Mouse (Mus musculus): ENCODE results near the gene Zfp362. TPM values are rescaled to one million over a fixed set of nuclear protein-coding genes. Genes with fewer than 3 reads are reported as not detected.

Zfp362 gene
- total and polyA plus RNA-seq, 3 experiments = 9.7 to 70.1 (median 16.1) TPM

- Histone ChIP-seq H3K27ac (ENCODE audit: insufficient read depth, low read depth) (no peak within 1 kb of the TSS), H3K27me3 (replicated peaks) (no peaks in the 10 kb centered on the region), H3K9me3 (replicated peaks; ENCODE audit: low read length) (no peaks in the 10 kb centered on the region), H3K4me2 (ENCODE audit: insufficient read depth, low read depth, poor library complexity, severe bottlenecking) (no peak within 1 kb of the TSS), H3K4me3 (replicated peaks in 1 of 3; ENCODE audit: low read depth in 2 of 3, low read length in 2 of 3, poor library complexity in 1 of 3) (no peak within 1 kb of the TSS), H3K9ac (ENCODE audit: insufficient read depth, low read depth) (no peak within 1 kb of the TSS), H3K79me2 (replicated peaks; ENCODE audit: control insufficient read depth, extremely low read depth, insufficient read depth, poor library complexity, severe bottlenecking) (no peaks in the 10 kb centered on the region), H3K4me1 (ENCODE audit: control insufficient read depth in 1 of 2, insufficient read depth in 2 of 2) (peaks cover 3 to 17% of the 10 kb centered on the region in 2 experiments; a peak in 3 of 4 replicates), H3K36me3 (replicated peaks in 1 of 2; ENCODE audit: control insufficient read depth in 1 of 2, insufficient read depth in 1 of 2, low read length in 1 of 2) (peaks cover 37 to 48% of the 10 kb centered on the region in 2 experiments)
- dilution Hi-C loops (cut with MboI; ENCODE audit: extremely low pct_ligation_motif_present, extremely low pct_unique_long_range_greater_than_20kb, low sequenced_read_pairs) (no loop called here), in situ Hi-C loops (cut with MboI; ENCODE audit: low pct_ligation_motif_present, low pct_unique_long_range_greater_than_20kb, low sequenced_read_pairs) (no loop called here)
- no peak for DNase-seq (ENCODE audit: extremely low read depth)
- no peak for TF ChIP-seq POLR2AphosphoS2 (IDR thresholded peaks at IDR 0.05; ENCODE audit: low read depth, low read length)
- TF ChIP-seq CHD2 (IDR thresholded peaks at IDR 0.05; ENCODE audit: low read length) = no peak
- no peak for TF ChIP-seq MAZ (IDR thresholded peaks at IDR 0.05; ENCODE audit: low read depth, low read length)
- no peak for TF ChIP-seq JUN (IDR thresholded peaks at IDR 0.05; ENCODE audit: insufficient read depth, low read depth, low read length)
- no peak for TF ChIP-seq ZNF384 (IDR thresholded peaks at IDR 0.05; ENCODE audit: low read depth, low read length)
- TF ChIP-seq GABPA (IDR thresholded peaks at IDR 0.05; ENCODE audit: insufficient replicate concordance, low read depth, low read length) = no peak
- no peak for TF ChIP-seq NRF1 (IDR thresholded peaks at IDR 0.05; ENCODE audit: low read depth, low read length)
- no peak for TF ChIP-seq PAX5 (IDR thresholded peaks at IDR 0.05; ENCODE audit: low read length)
- no peak for TF ChIP-seq RAD21 (IDR thresholded peaks at IDR 0.05; ENCODE audit: low read depth, low read length)
- TF ChIP-seq CTCF (conservative IDR thresholded peaks at IDR 0.05 in 1 of 2, IDR thresholded peaks at IDR 0.05 in 1 of 2; ENCODE audit: low read depth in 2 of 2, low read length in 2 of 2) = no peak
- TF ChIP-seq USF2 (conservative IDR thresholded peaks at IDR 0.05; ENCODE audit: low read depth, low read length) = no peak
- no peak for TF ChIP-seq POLR2A (IDR thresholded peaks at IDR 0.05; ENCODE audit: low read depth, low read length)
- TF ChIP-seq IRF4 (IDR thresholded peaks at IDR 0.05; ENCODE audit: low read depth, low read length) = no peak
- no peak for TF ChIP-seq SMC3 (IDR thresholded peaks at IDR 0.05; ENCODE audit: low read depth, low read length)
- no peak for TF ChIP-seq KAT2A (IDR thresholded peaks at IDR 0.05; ENCODE audit: insufficient replicate concordance, low read length)
- no peak for TF ChIP-seq ELF1 (IDR thresholded peaks at IDR 0.05; ENCODE audit: low read depth, low read length)
- no peak for TF ChIP-seq USF1 (IDR thresholded peaks at IDR 0.05; ENCODE audit: low read depth, low read length)
- no peak for TF ChIP-seq BHLHE40 (IDR thresholded peaks at IDR 0.05; ENCODE audit: low read depth, low read length)
- TF ChIP-seq HCFC1 (IDR thresholded peaks at IDR 0.05; ENCODE audit: low read depth, low read length) = no peak
- TF ChIP-seq JUND (conservative IDR thresholded peaks at IDR 0.05; ENCODE audit: low read depth, low read length) = no peak
Measured at GRCm38 (mm10) chr4:128755064-128755463, 50.8 kb downstream of the Zfp362 start, which contains the start of gene A3galt2. Gene A3galt2, plus strand, starts transcription at chr4:128755364.

DNA sequence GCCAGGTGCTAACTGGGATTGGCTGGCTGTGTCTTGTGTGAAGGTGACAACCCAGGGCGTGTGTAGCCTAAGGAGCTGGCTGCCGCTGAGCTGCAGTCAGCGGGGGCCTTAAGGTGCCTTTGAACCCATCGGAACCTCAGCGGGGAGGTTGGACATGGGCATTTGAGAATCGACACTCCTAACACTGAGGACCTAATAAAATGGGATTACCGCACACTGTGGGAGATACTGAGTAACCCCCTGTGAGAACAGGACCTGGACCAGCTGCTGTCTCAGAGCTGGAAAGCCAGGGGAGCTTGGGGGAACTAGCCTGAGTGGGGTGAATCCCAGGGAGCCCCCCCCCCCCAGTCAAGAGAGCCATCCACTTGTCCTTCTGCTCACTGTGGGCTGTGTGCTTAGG, 52.3 kb downstream of the Zfp362 start:
- Histone ChIP-seq H3K4me2 (ENCODE audit: insufficient read depth, low read depth, poor library complexity, severe bottlenecking) (no peak overlapping the region), H3K4me3 (replicated peaks in 1 of 3; ENCODE audit: low read depth in 2 of 3, low read length in 2 of 3, poor library complexity in 1 of 3) (no peak overlapping the region), H3K36me3 (replicated peaks in 1 of 2; ENCODE audit: control insufficient read depth in 1 of 2, insufficient read depth in 1 of 2, low read length in 1 of 2) (peaks cover 49 to 63% of the 10 kb centered on the region in 2 experiments), H3K27ac (ENCODE audit: insufficient read depth, low read depth) (no peak overlapping the region), H3K27me3 (replicated peaks) (no peaks in the 10 kb centered on the region), H3K4me1 (ENCODE audit: control insufficient read depth in 1 of 2, insufficient read depth in 2 of 2) (peaks cover 3 to 17% of the 10 kb centered on the region in 2 experiments; a peak in 3 of 4 replicates), H3K9ac (ENCODE audit: insufficient read depth, low read depth) (no peak overlapping the region), H3K9me3 (replicated peaks; ENCODE audit: low read length) (no peaks in the 10 kb centered on the region), H3K79me2 (replicated peaks; ENCODE audit: control insufficient read depth, extremely low read depth, insufficient read depth, poor library complexity, severe bottlenecking) (no peaks in the 10 kb centered on the region)
- TF ChIP-seq HCFC1 (IDR thresholded peaks at IDR 0.05; ENCODE audit: low read depth, low read length) (no peak), RAD21 (IDR thresholded peaks at IDR 0.05; ENCODE audit: low read depth, low read length) (no peak), UBTF (IDR thresholded peaks at IDR 0.05; ENCODE audit: low read depth, low read length) (no peak), USF1 (IDR thresholded peaks at IDR 0.05; ENCODE audit: low read depth, low read length) (no peak), ZNF384 (IDR thresholded peaks at IDR 0.05; ENCODE audit: low read depth, low read length) (no peak)
- in situ Hi-C loops (cut with MboI; ENCODE audit: low pct_ligation_motif_present, low pct_unique_long_range_greater_than_20kb, low sequenced_read_pairs) (no loop called here), dilution Hi-C loops (cut with MboI; ENCODE audit: extremely low pct_ligation_motif_present, extremely low pct_unique_long_range_greater_than_20kb, low sequenced_read_pairs) (no loop called here)
- no peak for DNase-seq (ENCODE audit: extremely low read depth)
